Mouse (Mus musculus): ENCODE results near the gene Nrl. TPM values are rescaled to one million over a fixed set of nuclear protein-coding genes. Genes with fewer than 3 reads are reported as not detected.

Gene Nrl
- polyA plus RNA-seq (2014; fragmentation: Illumina TruSeq; extraction: RNeasy Lipid Tissue Mini Kit (QIAGEN cat#74804); ENCODE audit: low read depth, low replicate concordance), result not detected

GRCm38 (mm10) chr14:55524785-55525184, at the start of gene Nrl:
TSS of gene Nrl (minus strand) at chr14:55524981.

GRCm38 (mm10) chr14:55560202-55561073, 35.7 kb upstream of the Nrl start, which contains the start of gene A730061H03Rik:
TSS of gene A730061H03Rik (minus strand) at chr14:55560406.

GRCm38 (mm10) chr14:55559799-55560201, 35.0 kb upstream of the Nrl start, which contains the start of gene Dcaf11:
TSS of gene Dcaf11 (plus strand) at chr14:55560006.

GRCm38 (mm10) chr14:55540067-55540786, 15.4 kb upstream of the Nrl start, which contains the start of gene Pck2:
TSS of gene Pck2 (plus strand) at chr14:55540266.

GRCm38 (mm10) chr14:55510125-55510731, 14.6 kb downstream of the Nrl start, which contains the start of gene Cpne6:
TSS of gene Cpne6 (plus strand) at chr14:55510445.

GRCm38 (mm10) chr14:55490361-55491201, 34.2 kb downstream of the Nrl start, which contains the start of gene Carmil3:
TSS of gene Carmil3 (plus strand) at chr14:55490651.

GRCm38 (mm10) chr14:55478651-55479599, 45.9 kb downstream of the Nrl start, which contains the start of gene Dhrs4:
TSS of gene Dhrs4 (plus strand) at chr14:55478758.

Other genes starting within 250 kb of the Nrl start
- gene Dhrs4, start 46.2 kb downstream of the Nrl start, polyA plus RNA-seq (2014; fragmentation: Illumina TruSeq; extraction: RNeasy Lipid Tissue Mini Kit (QIAGEN cat#74804); ENCODE audit: low read depth, low replicate concordance), result 46.8 TPM
- not detected for gene Carmil3, start 34.3 kb downstream of the Nrl start, polyA plus RNA-seq (2014; fragmentation: Illumina TruSeq; extraction: RNeasy Lipid Tissue Mini Kit (QIAGEN cat#74804); ENCODE audit: low read depth, low replicate concordance)
- gene Cpne6, start 14.5 kb downstream of the Nrl start, polyA plus RNA-seq (2014; fragmentation: Illumina TruSeq; extraction: RNeasy Lipid Tissue Mini Kit (QIAGEN cat#74804); ENCODE audit: low read depth, low replicate concordance), result not detected
- gene Pck2, start 15.3 kb upstream of the Nrl start, polyA plus RNA-seq (2014; fragmentation: Illumina TruSeq; extraction: RNeasy Lipid Tissue Mini Kit (QIAGEN cat#74804); ENCODE audit: low read depth, low replicate concordance), result 4.3 TPM
- gene Dcaf11, start 35.0 kb upstream of the Nrl start, polyA plus RNA-seq (2014; fragmentation: Illumina TruSeq; extraction: RNeasy Lipid Tissue Mini Kit (QIAGEN cat#74804); ENCODE audit: low read depth, low replicate concordance), result 19.7 TPM
- gene A730061H03Rik, start 35.4 kb upstream of the Nrl start, polyA plus RNA-seq (2014; fragmentation: Illumina TruSeq; extraction: RNeasy Lipid Tissue Mini Kit (QIAGEN cat#74804); ENCODE audit: low read depth, low replicate concordance), result not detected
- gene Fitm1, start 50.6 kb upstream of the Nrl start, polyA plus RNA-seq (2014; fragmentation: Illumina TruSeq; extraction: RNeasy Lipid Tissue Mini Kit (QIAGEN cat#74804); ENCODE audit: low read depth, low replicate concordance), result not detected
- 266 TPM for gene Psme1, start 53.1 kb upstream of the Nrl start, polyA plus RNA-seq (2014; fragmentation: Illumina TruSeq; extraction: RNeasy Lipid Tissue Mini Kit (QIAGEN cat#74804); ENCODE audit: low read depth, low replicate concordance)
- gene Emc9, start 60.3 kb upstream of the Nrl start, polyA plus RNA-seq (2014; fragmentation: Illumina TruSeq; extraction: RNeasy Lipid Tissue Mini Kit (QIAGEN cat#74804); ENCODE audit: low read depth, low replicate concordance), result 10.2 TPM
- 161 TPM for gene Psme2, start 66.1 kb upstream of the Nrl start, polyA plus RNA-seq (2014; fragmentation: Illumina TruSeq; extraction: RNeasy Lipid Tissue Mini Kit (QIAGEN cat#74804); ENCODE audit: low read depth, low replicate concordance)
- 6.4 TPM for gene Rnf31, start 66.7 kb upstream of the Nrl start, polyA plus RNA-seq (2014; fragmentation: Illumina TruSeq; extraction: RNeasy Lipid Tissue Mini Kit (QIAGEN cat#74804); ENCODE audit: low read depth, low replicate concordance)
- 44.9 TPM for gene Irf9, start 78.6 kb upstream of the Nrl start, polyA plus RNA-seq (2014; fragmentation: Illumina TruSeq; extraction: RNeasy Lipid Tissue Mini Kit (QIAGEN cat#74804); ENCODE audit: low read depth, low replicate concordance)
- 2.4 TPM for gene Rec8, start 93.1 kb upstream of the Nrl start, polyA plus RNA-seq (2014; fragmentation: Illumina TruSeq; extraction: RNeasy Lipid Tissue Mini Kit (QIAGEN cat#74804); ENCODE audit: low read depth, low replicate concordance)
- 13.4 TPM for gene Ipo4, start 111.0 kb upstream of the Nrl start, polyA plus RNA-seq (2014; fragmentation: Illumina TruSeq; extraction: RNeasy Lipid Tissue Mini Kit (QIAGEN cat#74804); ENCODE audit: low read depth, low replicate concordance)
- 1.7 TPM for gene Gm49378, start 112.9 kb upstream of the Nrl start, polyA plus RNA-seq (2014; fragmentation: Illumina TruSeq; extraction: RNeasy Lipid Tissue Mini Kit (QIAGEN cat#74804); ENCODE audit: low read depth, low replicate concordance)
- 48.9 TPM for gene Tm9sf1, start 118.8 kb upstream of the Nrl start, polyA plus RNA-seq (2014; fragmentation: Illumina TruSeq; extraction: RNeasy Lipid Tissue Mini Kit (QIAGEN cat#74804); ENCODE audit: low read depth, low replicate concordance)
- not detected for gene Tssk4, start 125.2 kb upstream of the Nrl start, polyA plus RNA-seq (2014; fragmentation: Illumina TruSeq; extraction: RNeasy Lipid Tissue Mini Kit (QIAGEN cat#74804); ENCODE audit: low read depth, low replicate concordance)
- 32.2 TPM for gene Mdp1, start 135.5 kb upstream of the Nrl start, polyA plus RNA-seq (2014; fragmentation: Illumina TruSeq; extraction: RNeasy Lipid Tissue Mini Kit (QIAGEN cat#74804); ENCODE audit: low read depth, low replicate concordance)
- gene Gmpr2, start 147.0 kb upstream of the Nrl start, polyA plus RNA-seq (2014; fragmentation: Illumina TruSeq; extraction: RNeasy Lipid Tissue Mini Kit (QIAGEN cat#74804); ENCODE audit: low read depth, low replicate concordance), result 44.1 TPM
- 81.5 TPM for gene Nedd8, start 147.1 kb upstream of the Nrl start, polyA plus RNA-seq (2014; fragmentation: Illumina TruSeq; extraction: RNeasy Lipid Tissue Mini Kit (QIAGEN cat#74804); ENCODE audit: low read depth, low replicate concordance)
- gene Tinf2, start 156.8 kb upstream of the Nrl start, polyA plus RNA-seq (2014; fragmentation: Illumina TruSeq; extraction: RNeasy Lipid Tissue Mini Kit (QIAGEN cat#74804); ENCODE audit: low read depth, low replicate concordance), result 10.6 TPM
- gene Tgm1, start 188.9 kb upstream of the Nrl start, polyA plus RNA-seq (2014; fragmentation: Illumina TruSeq; extraction: RNeasy Lipid Tissue Mini Kit (QIAGEN cat#74804); ENCODE audit: low read depth, low replicate concordance), result not detected
- 0.47 TPM for gene Rabggta, start 197.3 kb upstream of the Nrl start, polyA plus RNA-seq (2014; fragmentation: Illumina TruSeq; extraction: RNeasy Lipid Tissue Mini Kit (QIAGEN cat#74804); ENCODE audit: low read depth, low replicate concordance)
- 15.6 TPM for gene Dhrs1, start 220.7 kb upstream of the Nrl start, polyA plus RNA-seq (2014; fragmentation: Illumina TruSeq; extraction: RNeasy Lipid Tissue Mini Kit (QIAGEN cat#74804); ENCODE audit: low read depth, low replicate concordance)
- 6.7 TPM for gene Nop9, start 220.7 kb upstream of the Nrl start, polyA plus RNA-seq (2014; fragmentation: Illumina TruSeq; extraction: RNeasy Lipid Tissue Mini Kit (QIAGEN cat#74804); ENCODE audit: low read depth, low replicate concordance)
- gene Cideb, start 233.5 kb upstream of the Nrl start, polyA plus RNA-seq (2014; fragmentation: Illumina TruSeq; extraction: RNeasy Lipid Tissue Mini Kit (QIAGEN cat#74804); ENCODE audit: low read depth, low replicate concordance), result not detected
- not detected for gene Ltb4r2, start 236.4 kb upstream of the Nrl start, polyA plus RNA-seq (2014; fragmentation: Illumina TruSeq; extraction: RNeasy Lipid Tissue Mini Kit (QIAGEN cat#74804); ENCODE audit: low read depth, low replicate concordance)
- gene Ltb4r1, start 241.0 kb upstream of the Nrl start, polyA plus RNA-seq (2014; fragmentation: Illumina TruSeq; extraction: RNeasy Lipid Tissue Mini Kit (QIAGEN cat#74804); ENCODE audit: low read depth, low replicate concordance), result 0.41 TPM